Mouse (Mus musculus) urinary bladder, adult 18-20 months (tissue): ENCODE results near the gene Znrd1.

Source experiments
- DNase-seq, 2 experiments: peaks; one replicate each; pipeline ENCODE4 v3.0.0; 2022; ENCODE audit warnings: low spot score in 2 of 2, mixed read lengths in 2 of 2

Gene Znrd1

DNA sequence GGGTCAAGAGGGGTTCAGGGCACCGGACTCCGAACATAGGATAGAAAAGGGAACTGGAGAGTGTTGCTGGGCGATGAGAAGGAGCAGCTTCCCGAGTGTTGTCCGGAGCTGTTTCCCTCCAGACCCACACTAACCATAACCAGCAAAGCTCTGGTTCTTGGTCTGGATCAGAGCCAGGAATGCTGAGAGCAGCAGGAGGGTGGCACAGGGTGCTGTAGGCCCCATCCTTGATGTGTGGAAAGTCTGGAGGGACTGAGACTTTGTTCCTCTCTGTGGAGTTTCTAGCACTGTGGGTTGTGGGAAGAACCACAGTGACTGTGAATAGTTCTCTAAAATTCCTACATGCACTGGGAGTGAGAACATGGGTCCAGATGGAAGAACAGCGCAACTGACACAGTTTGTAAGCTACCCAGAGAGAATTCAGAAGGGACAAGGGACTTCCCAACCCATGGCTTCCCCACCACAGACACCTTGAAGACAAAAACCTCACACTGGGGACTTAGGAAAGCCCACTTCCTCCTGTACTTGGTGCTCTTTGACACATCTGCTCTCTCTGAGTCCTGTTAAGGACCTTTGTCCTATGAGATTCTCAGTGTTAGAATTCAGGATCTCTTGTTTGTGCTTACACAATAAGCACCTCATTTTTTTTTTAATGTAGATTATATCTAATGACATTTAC, 13.0 kb upstream of the Znrd1 start:
- no peak for DNase-seq

- DNase-seq, result no peak
These were observed 12.0 kb upstream of the Znrd1 start for GRCm38 (mm10) chr17:36970316-36970890.

DNA sequence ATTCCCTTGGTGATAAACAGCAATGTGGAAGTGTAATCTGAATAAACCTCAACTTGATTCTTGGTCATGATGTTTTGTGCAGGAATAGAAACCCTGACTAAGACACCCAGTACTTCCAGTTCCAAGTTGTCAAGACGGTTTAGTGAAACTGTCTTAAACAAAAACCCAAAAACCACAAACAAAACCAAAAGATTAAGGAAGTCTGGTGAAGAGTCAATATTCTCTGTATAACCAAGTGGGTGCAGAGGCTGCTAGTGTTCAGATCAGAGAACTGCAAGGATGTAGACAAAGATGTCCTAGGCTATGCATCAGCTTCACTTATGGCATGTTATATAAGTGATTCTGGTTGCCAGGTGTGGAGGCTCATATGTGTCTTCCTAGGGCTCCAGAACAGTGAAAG, 8.5 kb upstream of the Znrd1 start:
- no peak for DNase-seq

DNA sequence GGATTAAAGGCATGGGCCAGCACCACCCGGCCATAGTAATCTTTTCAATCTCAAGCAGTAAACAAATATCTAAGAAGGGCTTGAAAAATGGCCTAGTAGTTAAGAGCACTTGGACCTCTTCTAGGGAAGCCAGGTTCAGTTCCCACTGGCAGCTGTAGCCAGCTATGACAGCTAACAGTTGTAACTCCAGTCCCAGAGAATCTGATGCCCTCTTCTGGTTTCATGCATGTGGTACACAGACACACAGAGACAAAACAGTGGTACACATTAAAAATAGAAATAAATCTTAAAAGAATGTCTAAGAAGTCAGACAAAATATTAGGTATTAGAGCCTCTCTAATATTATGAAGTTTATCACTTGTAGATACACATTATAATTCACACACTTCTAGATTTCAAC, 2.8 kb upstream of the Znrd1 start:
- DNase-seq, result no peak

GRCm38 (mm10) chr17:36958884-36959283, 525 bp upstream of the Znrd1 start:
- DNase-seq, result no peak

- no peak for DNase-seq
These were observed 5.3 kb downstream of the Znrd1 start for GRCm38 (mm10) chr17:36953062-36953461.

DNA sequence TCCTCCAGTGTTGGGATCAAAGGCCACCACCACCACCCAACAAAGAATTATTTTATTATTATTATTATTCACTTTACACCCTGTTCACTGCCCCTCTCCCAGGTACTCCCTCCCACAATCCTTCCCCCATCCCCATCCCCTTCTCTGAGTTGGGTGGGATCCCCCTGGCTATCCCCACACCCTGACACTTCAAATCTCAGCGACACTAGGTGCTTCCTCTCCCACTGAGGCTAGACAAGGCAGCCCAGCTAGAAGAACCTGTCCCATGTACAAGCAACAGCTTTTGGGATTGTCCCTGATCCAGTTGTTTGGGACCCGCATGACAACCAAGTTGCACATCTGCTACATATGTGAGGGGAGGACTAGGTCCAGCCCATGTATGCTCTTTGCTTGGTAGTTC, 5.7 kb downstream of the Znrd1 start:
- DNase-seq, result no peak

DNA sequence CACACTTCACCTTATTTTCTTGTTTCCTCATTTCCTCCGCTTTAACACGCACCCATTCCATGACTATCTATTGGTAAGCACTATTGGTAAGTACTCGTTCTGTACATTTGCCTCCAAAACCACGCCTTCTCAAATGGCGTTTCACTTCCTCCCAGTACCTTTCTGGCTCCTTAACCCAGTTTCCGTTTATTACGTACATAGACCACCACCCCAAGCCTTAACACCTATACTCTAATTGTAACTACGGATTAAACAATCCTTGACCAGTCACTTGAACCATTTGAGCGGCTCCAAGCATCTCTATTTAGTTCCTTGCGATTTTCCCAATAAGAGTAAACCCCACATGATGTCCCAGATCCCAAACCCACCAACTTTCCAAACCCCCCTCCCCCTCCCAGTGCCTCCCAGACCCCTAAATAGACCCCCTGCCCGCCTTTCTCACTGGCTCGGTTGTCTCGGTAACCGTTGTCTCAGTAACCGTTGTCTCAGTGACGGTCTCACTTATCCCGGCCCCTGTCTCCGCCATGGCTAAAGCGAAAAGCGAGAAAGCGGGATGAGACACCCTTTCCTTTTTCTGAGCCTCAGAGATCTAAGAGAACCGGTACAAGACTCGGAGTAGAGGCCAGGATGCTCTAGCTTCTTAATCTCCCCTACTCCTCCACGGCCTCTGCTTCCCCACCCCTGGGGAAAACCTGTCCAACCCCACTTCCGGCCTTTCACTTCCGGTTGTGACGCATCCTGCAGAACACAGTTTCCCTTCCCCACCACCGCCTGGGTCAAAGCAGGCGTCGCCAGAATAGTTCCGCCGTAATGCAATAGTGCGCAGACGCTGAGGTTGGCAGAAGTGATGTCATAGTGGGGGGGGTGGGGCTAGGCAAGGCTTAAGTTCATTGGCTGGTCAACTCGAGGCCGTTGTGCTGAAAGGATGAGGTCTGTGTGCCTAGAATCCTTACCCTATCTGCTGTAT, 7.1 kb downstream of the Znrd1 start, which contains the start of gene Ppp1r11:
TSS of gene Ppp1r11 (minus strand) at position 761 of the 967 bp plus-strand sequence.
- peak; percentile 83 to 97 for DNase-seq

- DNase-seq, result no peak
These were observed 9.1 kb downstream of the Znrd1 start for GRCm38 (mm10) chr17:36949265-36949664.

GRCm38 (mm10) chr17:36948286-36948685, 10.1 kb downstream of the Znrd1 start:
- DNase-seq, result no peak

- DNase-seq, result no peak
These were observed 11.1 kb downstream of the Znrd1 start for GRCm38 (mm10) chr17:36947051-36947819.

DNA sequence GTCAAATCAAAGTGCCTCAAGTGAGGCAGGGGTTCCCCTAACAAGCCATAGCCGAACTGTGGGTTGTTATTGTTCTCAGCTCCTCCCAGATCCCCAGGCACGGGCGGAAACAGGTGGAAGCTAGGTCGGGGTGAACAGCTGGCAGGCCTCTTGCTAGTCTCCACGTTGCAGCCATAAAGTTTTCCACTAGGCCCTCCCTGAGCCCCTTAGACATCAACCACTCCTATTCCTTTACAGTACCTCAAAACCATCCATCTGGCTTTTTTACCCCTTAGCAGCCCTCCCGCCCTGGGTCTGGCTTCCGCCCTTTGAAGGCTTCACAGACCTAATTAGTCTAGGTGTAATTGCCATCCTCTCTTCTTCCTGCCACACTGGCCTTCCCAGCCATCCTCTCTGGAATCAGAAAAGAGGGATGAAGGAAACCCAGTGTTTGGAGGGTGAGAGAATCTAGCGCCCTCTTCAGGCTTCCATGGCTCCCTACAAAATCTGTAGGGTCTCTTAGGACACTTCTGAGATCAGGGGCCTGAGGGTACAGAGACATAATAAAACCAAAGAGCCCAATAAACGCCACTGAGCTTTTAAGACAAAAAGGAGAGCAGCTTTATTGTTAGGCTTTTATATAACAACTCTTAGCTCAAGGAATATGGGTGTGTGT, 14.1 kb downstream of the Znrd1 start:
- DNase-seq, result no peak

GRCm38 (mm10) chr17:36943691-36944090, 14.7 kb downstream of the Znrd1 start:
- DNase-seq, result no peak

DNA sequence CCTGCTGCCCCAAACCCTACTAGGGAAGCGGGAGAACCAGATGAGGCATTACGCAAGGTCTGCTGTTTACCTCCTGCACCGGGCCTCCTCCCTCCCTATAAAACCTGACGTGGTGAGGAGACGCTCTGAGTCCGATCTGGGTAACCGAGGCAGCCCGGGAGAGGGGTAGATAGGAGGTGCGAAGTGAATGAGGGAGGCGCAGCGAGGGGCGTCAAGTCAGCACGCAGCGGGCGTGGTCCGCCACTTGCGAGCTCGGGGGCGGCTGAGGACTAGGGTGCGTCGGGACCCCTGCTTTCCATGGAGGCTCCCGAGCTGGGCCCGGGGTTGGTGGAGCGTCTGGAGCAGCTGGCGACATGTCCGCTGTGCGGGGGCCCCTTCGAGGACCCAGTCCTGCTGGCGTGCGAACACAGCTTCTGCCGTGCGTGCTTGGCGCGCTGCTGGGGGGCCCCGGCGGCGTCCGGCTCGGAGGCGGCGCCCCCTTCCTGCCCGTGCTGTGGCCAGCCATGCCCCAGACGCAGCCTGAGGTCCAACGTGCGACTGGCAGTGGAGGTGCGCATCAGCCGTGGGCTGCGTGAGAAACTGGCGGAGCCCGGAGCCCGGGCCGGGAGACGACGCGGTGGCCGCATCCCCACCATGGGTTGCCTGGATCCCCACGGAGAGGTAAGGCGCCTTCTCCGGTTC, 15.4 kb downstream of the Znrd1 start, which contains the start of gene Rnf39:
TSS of gene Rnf39 (plus strand) at position 128 of the 681 bp plus-strand sequence.
- peak; percentile 55 to 64 for DNase-seq

GRCm38 (mm10) chr17:36942391-36942790, 16.0 kb downstream of the Znrd1 start:
- peak; percentile 73 to 74 for DNase-seq

DNA sequence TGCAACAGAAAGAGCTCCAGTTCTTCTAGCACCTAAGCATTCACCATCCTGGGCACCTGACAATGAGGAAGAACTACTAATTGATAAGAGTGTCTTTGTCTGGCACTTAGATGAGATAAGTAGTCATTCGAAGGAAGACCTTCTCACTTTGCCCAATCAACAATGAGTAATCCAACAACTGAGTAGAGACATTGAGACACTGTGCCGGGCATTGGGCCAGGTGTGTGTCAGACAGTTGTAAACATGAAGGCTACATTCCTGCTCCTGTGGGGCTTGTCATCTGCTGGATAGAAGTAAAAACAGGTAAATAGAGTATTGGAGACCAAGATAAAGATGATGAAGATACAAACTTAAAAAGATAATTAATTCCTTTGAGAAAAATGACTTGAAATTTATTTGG, 20.3 kb downstream of the Znrd1 start:
- DNase-seq, result no peak

GRCm38 (mm10) chr17:36931806-36932205, 26.6 kb downstream of the Znrd1 start:
- DNase-seq, result no peak

DNA sequence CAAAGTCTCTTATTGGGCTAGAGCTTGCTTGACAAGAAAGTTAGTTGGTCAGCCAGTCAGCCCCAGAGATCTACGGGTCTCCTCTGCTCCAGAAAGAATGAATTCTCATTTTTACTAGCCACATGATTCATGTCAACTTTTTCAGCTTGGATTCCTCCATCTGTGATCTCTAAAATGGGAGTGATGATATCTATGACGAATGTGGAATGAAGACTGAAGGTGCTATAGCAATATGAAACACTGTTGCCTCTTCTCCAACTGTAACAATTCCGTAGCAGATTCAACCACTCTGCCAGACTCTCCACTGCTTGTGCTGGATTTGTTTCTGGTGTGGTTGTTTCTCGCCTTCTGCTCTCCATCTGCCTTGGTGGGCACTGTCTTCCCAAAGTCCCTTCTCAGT, 27.2 kb downstream of the Znrd1 start:
- DNase-seq, result no peak

DNA sequence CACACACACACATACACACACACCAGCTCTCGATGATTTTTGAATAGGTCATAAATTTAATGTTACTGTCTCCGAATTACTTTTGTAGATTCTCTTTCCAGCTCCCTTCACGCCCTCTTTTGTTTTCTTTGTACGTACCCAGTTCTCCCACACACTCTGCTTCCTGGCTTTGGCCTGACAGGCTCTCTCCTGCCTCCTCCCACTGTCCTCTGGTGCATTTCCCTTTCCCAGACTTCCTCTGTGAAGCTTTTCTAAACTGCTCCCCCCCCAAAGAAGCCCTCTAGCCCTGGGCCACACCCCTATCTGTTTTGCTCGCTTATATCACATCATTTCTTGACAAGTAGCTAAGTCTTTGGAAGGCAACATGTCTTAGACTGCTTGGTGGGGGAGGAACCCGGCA, 28.1 kb downstream of the Znrd1 start:
- DNase-seq, result no peak

DNA sequence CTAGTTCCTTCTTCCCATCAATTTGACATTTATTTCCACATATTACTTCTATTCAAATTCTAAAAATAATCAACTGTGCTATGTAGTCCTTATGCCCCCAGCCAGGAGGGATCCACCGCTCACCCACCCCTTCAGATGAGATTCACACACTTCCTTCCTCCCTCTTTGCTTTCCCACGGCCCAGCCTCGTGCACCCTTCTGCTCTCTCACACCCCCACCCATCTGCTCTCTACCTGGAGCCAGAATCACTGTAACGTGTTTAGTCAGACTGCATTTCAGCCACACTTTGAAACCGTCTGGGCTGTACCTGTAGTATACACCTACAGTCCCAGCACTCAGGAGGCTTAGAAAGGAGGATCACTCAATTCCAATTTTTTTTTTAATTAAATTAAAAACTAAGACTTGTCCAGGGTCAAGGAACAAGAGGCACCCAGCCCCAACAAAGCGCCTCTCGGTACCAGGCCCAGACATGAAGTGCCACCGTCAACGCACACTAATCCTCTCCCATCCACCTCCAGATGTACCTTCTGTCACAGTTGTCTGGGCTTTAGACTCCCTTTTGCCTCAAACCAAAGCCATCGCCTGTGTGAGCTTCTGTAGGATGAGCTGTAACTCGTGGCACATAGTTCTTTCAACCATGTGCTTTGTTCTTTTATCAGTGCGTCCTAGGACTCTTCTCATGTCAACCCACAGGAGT, 29.0 kb downstream of the Znrd1 start:
- no peak for DNase-seq
